Mouse (Mus musculus) embryonic fibroblast, embryonic 13.5 days (primary cell): ENCODE data around the gene Olfr933. TPM values are rescaled to one million over a fixed set of nuclear protein-coding genes. Genes with fewer than 3 reads are reported as not detected.

Source experiments
- H3K27ac ChIP-seq: 2 replicates; pipeline ENCODE4 v1.5.1; 2012; ENCODE audit warnings: low read length, control low read depth, inconsistent platforms; ENCODE audit not compliant: insufficient read depth
- H3K4me1 ChIP-seq: 2 replicates; pipeline ENCODE4 v1.6.1; 2011; ENCODE audit warnings: low read length; ENCODE audit not compliant: control insufficient read depth, insufficient read depth
- H3K4me3 ChIP-seq: 2 replicates; pipeline ENCODE4 v1.5.1; 2011; ENCODE audit warnings: mild to moderate bottlenecking, control low read depth, low read length; ENCODE audit not compliant: insufficient read depth
- CTCF ChIP-seq: IDR thresholded peaks from 2 replicates; pipeline ENCODE4 v1.5.1; 2011; ENCODE audit warnings: mild to moderate bottlenecking, control low read depth, low read length, moderate library complexity, borderline replicate concordance; ENCODE audit not compliant: insufficient read depth
- POLR2A ChIP-seq: IDR thresholded peaks from 2 replicates; pipeline ENCODE4 v1.6.1; 2011; ENCODE audit warnings: low read depth, mild to moderate bottlenecking, control low read depth, low read length, moderate library complexity
- polyA plus RNA-seq: library from polyadenylated mRNA; stranded (reverse); fragments of >200 nt; gene quantifications from 2 replicates; pipeline ENCODE4 v1.2.4, GENCODE M21; 2011; ENCODE audit warnings: low read depth; ENCODE audit not compliant: missing spikeins, insufficient read length

Olfr933 gene
- polyA plus RNA-seq, result not detected in 2 replicates

DNA sequence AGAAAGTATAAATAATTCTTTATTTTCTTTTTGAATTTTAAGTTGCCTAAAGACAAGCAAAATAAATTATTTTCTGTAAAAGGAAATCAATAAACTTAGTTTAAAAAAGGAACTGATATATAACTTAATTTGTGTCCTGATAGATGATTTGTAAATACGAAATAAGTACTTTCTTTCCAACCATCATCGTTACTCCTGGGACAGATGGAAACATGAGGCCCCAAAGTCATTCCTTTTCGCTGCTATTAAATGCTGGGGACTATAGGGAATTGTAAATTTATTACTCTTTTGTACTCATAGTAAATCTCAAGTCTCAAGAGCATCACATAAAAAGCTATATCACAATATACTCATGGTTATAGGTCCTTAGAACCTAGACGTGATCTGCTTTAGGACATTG is at the start of gene Olfr933:
Gene Olfr933, plus strand, starts transcription at position 301 of the 400 bp plus-strand sequence.
- Histone ChIP-seq H3K27ac (no peak within 1 kb of the TSS), H3K4me1 (no peaks in the 10 kb centered on the region), H3K4me3 (no peak within 1 kb of the TSS)
- TF ChIP-seq POLR2A (no peak), CTCF (no peak)

DNA sequence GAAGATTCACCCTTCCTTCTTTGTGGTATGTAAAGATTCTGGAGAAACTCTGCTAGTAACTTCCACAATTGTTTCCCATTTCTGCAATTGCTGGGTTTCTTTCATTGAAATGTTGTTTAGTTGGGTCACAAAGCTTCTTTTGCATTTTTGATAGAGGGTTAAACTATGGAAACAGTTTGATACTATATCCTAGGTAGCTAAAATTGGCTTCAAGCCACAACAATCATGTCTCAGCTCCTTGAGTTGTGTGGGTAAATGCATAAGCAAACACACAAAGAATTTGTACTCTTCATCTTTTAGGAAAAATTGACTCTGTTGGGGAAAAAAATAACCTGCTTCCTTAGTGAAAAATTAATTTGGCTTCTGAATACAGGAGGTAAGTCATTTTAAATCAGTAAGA is 42.6 kb upstream of the Olfr933 start, which contains the start of gene Olfr930:
Gene Olfr930, plus strand, starts transcription at position 301 of the 400 bp plus-strand sequence.
- Histone ChIP-seq H3K4me1 (no peaks in the 10 kb centered on the region), H3K27ac (no peak within 1 kb of the TSS), H3K4me3 (no peak within 1 kb of the TSS)
- no peak for TF ChIP-seq CTCF
- TF ChIP-seq POLR2A, result no peak

DNA sequence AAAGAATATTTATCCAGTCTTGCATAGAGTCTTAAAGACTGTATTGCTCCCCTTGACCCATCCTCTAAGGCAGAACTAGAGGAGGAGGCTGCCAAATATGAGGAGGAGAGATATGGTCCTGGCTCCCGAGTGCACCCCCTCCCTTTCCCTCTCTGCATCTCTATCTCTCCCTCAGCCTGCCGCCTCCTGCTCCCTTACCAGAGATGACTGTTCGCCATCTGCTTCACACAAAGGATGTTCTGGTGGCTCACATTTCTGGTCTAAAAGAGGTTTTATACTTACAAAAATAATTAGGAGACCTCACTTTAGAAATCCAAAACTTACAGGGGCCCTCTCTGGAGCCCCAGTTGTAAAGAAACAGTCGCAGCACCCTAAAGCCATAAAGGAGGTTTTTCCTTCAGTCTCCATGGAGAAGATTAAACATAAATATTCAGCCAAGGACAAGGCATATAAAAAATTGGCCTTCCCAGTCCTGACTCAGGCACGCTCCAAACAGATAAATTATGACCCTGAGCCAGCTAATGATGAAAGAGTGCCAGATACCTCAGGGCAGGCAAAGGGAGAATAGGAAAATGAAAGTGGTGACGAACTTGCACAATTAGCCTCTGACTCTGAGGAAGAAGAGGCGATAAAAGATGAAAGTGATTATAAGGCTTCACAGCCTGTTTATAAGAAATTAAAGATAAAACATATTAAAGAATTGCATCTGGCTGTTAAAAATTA is 18.6 kb upstream of the Olfr933 start:
- no peak overlapping the region for H3K27ac ChIP-seq
- no peaks in the 10 kb centered on the region for H3K4me1 ChIP-seq
- TF ChIP-seq POLR2A (no peak), CTCF (no peak)
- no peak overlapping the region for H3K4me3 ChIP-seq

DNA sequence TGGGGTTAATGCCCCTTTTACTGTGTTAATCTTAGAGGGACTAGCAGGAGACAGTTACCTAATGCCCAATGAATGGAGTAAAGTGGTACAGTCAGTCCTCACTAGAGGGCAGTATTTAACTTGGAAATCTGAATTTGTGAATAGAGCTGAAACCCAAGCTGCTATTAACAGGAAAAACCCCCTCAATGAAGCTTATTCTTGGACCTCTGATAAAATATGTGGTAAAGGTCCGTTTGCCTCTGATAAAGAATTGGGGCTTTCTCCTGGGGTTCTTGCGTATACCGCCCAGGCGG is 18.0 kb upstream of the Olfr933 start:
- H3K4me3 ChIP-seq, result no peak overlapping the region
- H3K27ac ChIP-seq, result no peak overlapping the region
- H3K4me1 ChIP-seq, result no peaks in the 10 kb centered on the region
- no peak for TF ChIP-seq POLR2A
- no peak for TF ChIP-seq CTCF

DNA sequence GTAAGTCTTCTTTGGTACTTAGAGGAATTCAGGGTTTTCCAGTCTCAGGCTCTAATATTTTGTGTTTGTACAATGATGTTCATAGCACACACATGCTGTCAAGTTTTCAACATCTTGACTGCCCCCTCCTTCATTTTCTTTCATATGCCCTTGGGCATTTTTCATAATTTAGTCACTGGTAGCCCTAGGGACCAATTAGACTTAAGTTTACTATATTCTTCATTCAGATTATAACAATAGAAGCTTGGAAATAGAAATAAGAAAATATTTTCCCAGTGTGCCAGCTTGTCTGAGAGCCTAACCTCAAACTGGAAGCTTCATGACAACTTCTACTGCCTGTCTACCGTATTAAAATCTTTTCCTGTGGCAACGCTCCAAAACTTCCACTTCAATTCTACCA is 16.1 kb downstream of the Olfr933 start, which contains the start of gene Olfr934:
Gene Olfr934, minus strand, starts transcription at position 101 of the 400 bp plus-strand sequence.
- no peak for TF ChIP-seq POLR2A
- no peak for TF ChIP-seq CTCF
- H3K27ac ChIP-seq, result no peak within 1 kb of the TSS
- no peaks in the 10 kb centered on the region for H3K4me1 ChIP-seq

DNA sequence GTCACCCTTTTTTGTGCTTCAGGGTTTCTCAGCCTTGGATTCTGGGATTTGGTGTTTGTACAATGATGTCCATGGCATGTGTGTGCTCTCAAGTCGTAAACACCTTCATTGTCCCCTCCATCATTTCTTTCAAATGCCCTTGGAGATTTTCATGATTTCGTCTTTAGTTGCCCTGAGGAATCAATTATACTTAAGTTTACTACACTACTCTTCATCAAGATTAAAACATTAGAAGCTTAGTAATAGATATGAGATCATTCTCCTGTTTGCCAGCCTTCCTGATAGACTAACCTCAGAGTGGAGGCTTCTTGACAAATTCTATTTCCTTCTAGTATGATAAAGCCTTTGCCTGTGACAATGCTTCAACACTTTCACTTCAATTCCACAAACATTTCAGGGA is 27.5 kb downstream of the Olfr933 start, which contains the start of gene Olfr935:
Gene Olfr935, minus strand, starts transcription at position 101 of the 400 bp plus-strand sequence.
- Histone ChIP-seq H3K27ac (no peak within 1 kb of the TSS), H3K4me3 (no peak within 1 kb of the TSS), H3K4me1 (no peaks in the 10 kb centered on the region)
- TF ChIP-seq CTCF (no peak), POLR2A (no peak)

More for the DNA sequence above, 16.1 kb downstream of the Olfr933 start, which contains the start of gene Olfr934:
- H3K4me3 ChIP-seq, result no peak within 1 kb of the TSS

DNA sequence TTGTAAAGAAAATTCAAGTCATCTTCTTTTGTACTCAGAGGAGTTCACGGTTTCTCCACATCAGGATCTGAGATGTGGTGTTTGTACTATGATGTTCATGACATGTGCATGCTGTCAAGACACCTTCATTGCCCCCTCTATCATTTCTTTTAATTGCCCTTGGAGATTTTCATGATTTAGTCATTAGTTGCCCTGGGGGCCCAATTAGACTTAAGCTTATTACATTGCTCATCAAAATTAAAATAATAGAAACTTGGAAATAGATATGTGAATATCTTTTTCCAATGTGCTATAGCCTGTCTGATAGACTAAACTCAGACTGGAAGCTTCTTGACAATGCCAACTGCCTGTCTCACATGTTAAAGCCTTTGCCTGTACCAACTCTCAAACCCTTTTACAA is 51.2 kb downstream of the Olfr933 start, which contains the start of gene Olfr146:
Gene Olfr146, minus strand, starts transcription at position 101 of the 400 bp plus-strand sequence.
- Histone ChIP-seq H3K4me1 (no peaks in the 10 kb centered on the region), H3K27ac (no peak within 1 kb of the TSS), H3K4me3 (no peak within 1 kb of the TSS)
- TF ChIP-seq POLR2A, result no peak

Other genes starting within 250 kb of the Olfr933 start
- 0.13 and 0.14 TPM in 2 replicates for gene Olfr920, start 220.0 kb upstream of the Olfr933 start, polyA plus RNA-seq
- not detected in 2 replicates for gene Olfr921, start 199.2 kb upstream of the Olfr933 start, polyA plus RNA-seq
- not detected in 2 replicates for gene Olfr922, start 157.7 kb upstream of the Olfr933 start, polyA plus RNA-seq
- gene Olfr923, start 145.8 kb upstream of the Olfr933 start, polyA plus RNA-seq, result not detected in 2 replicates
- not detected in 2 replicates for gene Olfr924, start 127.9 kb upstream of the Olfr933 start, polyA plus RNA-seq
- gene Olfr26, start 117.3 kb upstream of the Olfr933 start, polyA plus RNA-seq, result not detected in 2 replicates
- gene Olfr926, start 95.2 kb upstream of the Olfr933 start, polyA plus RNA-seq, result not detected in 2 replicates
- not detected in 2 replicates for gene Olfr930, start 42.5 kb upstream of the Olfr933 start, polyA plus RNA-seq
- gene Olfr934, start 16.0 kb downstream of the Olfr933 start, polyA plus RNA-seq, result not detected in 2 replicates
- not detected in 2 replicates for gene Olfr935, start 27.4 kb downstream of the Olfr933 start, polyA plus RNA-seq
- gene Olfr146, start 51.1 kb downstream of the Olfr933 start, polyA plus RNA-seq, result not detected in 2 replicates
- not detected in 2 replicates for gene Olfr937, start 92.6 kb downstream of the Olfr933 start, polyA plus RNA-seq
- not detected in 2 replicates for gene Olfr938, start 106.6 kb downstream of the Olfr933 start, polyA plus RNA-seq
- not detected in 2 replicates for gene Olfr27, start 155.8 kb downstream of the Olfr933 start, polyA plus RNA-seq
- gene Olfr943, start 194.0 kb downstream of the Olfr933 start, polyA plus RNA-seq, result not detected in 2 replicates
- not detected in 2 replicates for gene Olfr944, start 229.6 kb downstream of the Olfr933 start, polyA plus RNA-seq